Mouse (Mus musculus): ENCODE data around the gene Lactbl1.

Lactbl1 gene

GRCm38 (mm10) chr4:136636983-136637562 is 14.7 kb downstream of the Lactbl1 start:
- CTCF ChIA-PET: no interaction called here

- CTCF ChIA-PET: no interaction called here
Measured at GRCm38 (mm10) chr4:136637563-136638229, 15.3 kb downstream of the Lactbl1 start.

- CTCF ChIA-PET: no interaction called here
Measured at GRCm38 (mm10) chr4:136638230-136638750, 15.9 kb downstream of the Lactbl1 start.

DNA sequence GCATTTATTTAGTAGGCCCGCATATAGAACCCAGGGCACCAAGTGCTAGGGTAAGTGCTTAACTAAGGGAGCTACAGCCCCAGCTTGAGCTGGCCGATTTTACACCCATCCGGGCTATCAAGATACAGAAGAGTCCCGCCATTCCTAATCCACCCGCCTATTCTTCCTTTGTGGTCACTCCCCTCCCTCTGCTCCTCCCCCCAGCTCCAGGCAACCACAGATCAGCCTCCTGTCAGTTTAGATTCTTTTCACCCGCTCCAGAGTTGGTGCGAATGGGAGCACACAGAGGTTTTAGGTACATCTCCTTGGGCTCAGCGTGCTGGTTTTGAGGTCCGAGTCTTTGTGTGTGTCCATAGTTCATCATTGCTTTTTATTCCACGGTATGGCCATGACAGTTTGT is 16.5 kb downstream of the Lactbl1 start:
- CTCF ChIA-PET: no interaction called here

GRCm38 (mm10) chr4:136648922-136649479 is 26.6 kb downstream of the Lactbl1 start:
- CTCF ChIA-PET: no interaction called here

DNA sequence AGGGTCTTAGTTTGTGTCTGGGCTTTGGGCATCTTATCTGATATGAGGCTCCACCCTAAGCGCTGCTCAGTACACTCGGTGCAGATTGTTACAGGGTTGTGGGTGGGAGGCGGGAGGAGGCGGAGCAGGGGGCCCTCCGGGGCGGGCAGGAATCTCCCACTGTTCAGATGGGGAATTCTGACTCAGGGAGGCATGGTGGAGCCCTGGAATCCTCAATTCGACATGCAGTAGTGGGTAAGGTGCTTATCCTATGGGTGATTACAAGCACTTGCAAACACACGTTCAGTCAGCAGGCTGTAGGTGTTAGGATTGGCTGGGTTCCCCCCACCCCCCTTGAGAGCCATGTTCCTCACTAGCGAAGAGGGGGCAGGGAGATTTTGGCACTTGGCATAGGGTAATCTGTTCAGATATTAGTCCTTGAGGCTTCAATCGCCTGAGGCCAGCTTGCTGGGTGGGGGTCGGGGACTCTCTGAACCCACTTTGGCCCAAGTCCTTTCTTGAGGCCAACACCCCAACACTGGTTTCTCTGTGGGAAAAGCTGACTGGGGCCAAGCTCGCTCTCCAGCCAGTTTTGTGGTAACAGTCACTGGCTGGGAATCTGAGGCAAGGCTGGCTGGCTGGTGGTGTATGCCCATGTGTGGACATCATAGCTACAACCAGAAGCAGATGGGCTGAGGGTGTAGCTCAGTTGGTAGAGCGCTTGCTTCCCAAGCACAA is 27.2 kb downstream of the Lactbl1 start:
- CTCF ChIA-PET: no interaction called here

GRCm38 (mm10) chr4:136650261-136650660 is 27.8 kb downstream of the Lactbl1 start:
- CTCF ChIA-PET: no interaction called here

DNA sequence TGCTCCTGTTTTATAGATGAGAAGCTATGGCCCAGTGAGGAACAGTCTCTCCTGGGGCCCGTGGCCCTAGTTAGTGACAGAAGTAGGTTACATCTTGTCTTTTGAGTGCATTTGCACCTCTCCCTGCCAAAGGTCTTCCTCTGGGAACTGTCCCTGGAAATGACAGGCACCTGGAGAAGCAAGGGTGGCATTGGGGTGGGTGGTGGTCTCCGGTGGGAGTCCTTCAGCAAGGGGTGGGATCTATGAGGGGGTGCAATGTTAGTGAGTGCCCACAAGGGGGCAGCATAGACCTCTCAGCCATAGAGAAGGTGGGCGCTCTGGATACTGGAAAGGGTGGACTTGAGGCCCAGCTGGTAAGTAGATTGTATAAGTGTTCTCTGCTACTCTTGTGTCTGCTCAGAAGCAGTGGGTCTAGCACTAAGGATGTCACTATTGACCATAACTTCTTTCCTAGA is 29.0 kb downstream of the Lactbl1 start:
- CTCF ChIA-PET: no interaction called here

DNA sequence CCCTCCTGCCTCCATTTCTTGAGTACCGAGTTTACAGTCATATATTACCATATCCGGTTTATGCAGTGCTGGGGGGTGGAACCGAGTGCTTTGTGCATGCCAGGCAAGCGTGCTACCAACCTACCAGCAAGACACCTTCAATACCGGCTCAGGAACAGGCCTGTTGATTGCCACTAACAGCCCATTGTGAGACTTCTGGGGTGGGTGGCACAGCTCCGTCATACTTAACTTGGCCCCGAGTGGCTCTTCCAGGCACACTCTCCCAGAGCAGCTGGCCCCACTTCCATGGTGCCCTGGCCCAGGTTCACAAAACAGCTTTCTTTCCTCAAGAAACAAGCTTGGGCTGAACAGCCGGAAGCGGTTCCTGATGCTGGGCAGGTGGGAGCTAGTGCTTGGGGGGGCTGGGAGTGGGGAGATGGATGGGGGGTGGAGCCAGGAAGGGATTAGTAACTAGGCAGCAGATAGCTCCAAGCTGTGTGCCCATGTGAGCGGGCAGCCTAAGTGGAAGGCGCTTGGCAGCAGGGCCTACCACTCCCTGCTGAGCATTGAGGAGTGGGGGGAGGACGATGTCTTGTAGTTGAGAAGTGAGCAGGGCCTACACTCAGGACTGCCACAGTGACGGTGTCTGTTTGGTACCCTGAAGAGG is 29.6 kb downstream of the Lactbl1 start:
- CTCF ChIA-PET: no interaction called here

GRCm38 (mm10) chr4:136652528-136652910 is 30.1 kb downstream of the Lactbl1 start:
- CTCF ChIA-PET: no interaction called here

DNA sequence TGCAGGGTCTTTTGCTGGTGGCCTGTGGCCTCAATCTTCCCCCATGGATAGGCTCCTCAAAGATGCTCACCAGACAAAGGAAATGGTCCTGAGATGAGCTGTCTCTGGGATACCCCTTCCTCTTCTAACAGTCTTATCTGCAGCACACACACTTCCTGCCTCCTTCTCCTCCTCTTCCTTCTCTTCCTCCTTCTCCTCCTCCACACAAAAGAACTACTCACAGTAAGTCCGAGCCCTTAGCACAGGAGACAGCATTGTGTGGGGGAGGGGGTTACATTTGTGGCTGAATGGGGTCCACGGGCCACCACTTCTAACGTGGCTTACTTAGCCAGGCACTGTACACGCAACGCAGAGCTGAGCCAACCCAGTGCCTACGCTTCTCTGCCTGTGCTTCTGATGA is 30.6 kb downstream of the Lactbl1 start:
- CTCF ChIA-PET: no interaction called here

DNA sequence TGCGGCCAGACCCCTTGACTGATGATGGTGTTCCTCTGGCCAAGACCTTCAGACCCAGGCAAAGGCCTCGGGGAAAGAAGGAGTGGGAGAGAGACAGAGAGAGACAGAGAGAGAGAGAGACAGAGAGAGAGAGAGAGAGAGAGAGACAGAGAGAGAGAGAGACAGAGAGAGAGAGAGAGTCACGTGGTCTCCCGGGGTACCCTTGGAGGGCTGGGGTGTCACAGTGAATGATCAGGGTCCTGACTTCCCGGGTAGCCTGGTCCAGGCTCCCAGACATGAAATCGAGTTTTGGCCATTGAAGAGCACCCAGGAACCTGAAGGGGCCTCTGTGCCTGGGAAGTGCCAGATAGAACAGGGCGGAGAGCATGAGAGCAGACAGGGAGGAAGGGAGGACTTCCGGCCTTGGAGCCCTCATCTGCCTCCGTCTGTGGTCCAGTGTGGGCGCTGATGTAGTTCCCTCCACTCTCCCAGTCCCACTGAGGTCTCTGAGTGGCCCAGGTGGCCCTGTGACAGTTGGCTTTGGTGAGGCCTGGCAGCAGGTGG is 31.3 kb downstream of the Lactbl1 start:
- CTCF ChIA-PET: no interaction called here

- CTCF ChIA-PET: no interaction called here
Measured at GRCm38 (mm10) chr4:136657914-136658313, 35.5 kb downstream of the Lactbl1 start.

DNA sequence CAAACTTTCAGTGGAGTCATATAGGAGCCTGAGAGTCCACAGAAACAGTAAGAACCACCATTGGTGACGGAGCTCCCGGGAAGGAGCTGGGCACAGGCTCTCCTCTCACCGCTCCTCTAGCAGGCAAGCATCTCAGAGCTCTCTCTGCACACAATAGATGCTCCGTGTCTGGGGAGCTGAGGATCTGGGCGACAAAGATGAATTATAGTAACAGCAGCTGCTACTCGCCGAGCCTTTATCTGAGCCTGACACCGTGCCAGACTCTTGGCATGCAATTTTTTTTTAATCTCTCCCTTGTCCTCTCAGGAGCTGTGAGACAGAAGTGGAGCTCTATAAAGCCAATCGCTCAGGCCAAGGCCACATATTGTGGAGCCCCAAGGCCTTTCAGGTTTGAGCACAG is 42.6 kb downstream of the Lactbl1 start:
- CTCF ChIA-PET: interaction anchor here (0.9 kb wide), 1 partner anchor 22 kb away, joined by 3 read pairs; no protein-coding TSS in a partner anchor

GRCm38 (mm10) chr4:136666002-136666401 is 43.6 kb downstream of the Lactbl1 start:
- CTCF ChIA-PET: no interaction called here

DNA sequence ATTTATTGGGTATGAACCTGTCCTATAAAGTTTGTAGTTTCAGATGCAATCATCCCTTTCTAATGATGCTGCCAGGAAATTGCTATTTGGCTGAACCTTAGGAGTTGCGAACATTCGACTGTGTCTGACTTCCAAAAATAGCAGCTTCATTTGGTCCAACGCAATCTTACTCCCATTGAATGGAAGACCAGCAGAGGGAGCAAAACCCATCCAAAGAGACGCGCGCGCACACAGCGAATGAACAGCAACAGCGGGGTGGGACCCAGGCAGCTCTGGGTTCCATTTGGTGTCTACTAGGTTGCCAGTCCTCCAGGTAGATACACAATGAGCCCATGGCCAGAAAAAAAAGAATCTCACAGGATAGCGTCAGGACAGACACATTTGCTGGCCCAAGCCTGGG is 45.3 kb downstream of the Lactbl1 start:
- CTCF ChIA-PET: no interaction called here

- CTCF ChIA-PET: interaction anchor here (0.5 kb wide), 1 partner anchor 31 kb away, joined by 19 read pairs; no protein-coding TSS in a partner anchor
Measured at GRCm38 (mm10) chr4:136672335-136673090, 50.1 kb downstream of the Lactbl1 start.

GRCm38 (mm10) chr4:136675439-136675838 is 53.0 kb downstream of the Lactbl1 start:
- CTCF ChIA-PET: interaction anchor here (0.7 kb wide), 1 partner anchor 1260 kb away, joined by 5 read pairs; no protein-coding TSS in a partner anchor

- CTCF ChIA-PET: no interaction called here
Measured at GRCm38 (mm10) chr4:136678480-136678879, 56.1 kb downstream of the Lactbl1 start.

GRCm38 (mm10) chr4:136679221-136679620 is 56.8 kb downstream of the Lactbl1 start:
- CTCF ChIA-PET: no interaction called here

- CTCF ChIA-PET: no interaction called here
Measured at GRCm38 (mm10) chr4:136680641-136681040, 58.2 kb downstream of the Lactbl1 start.

Measured in spleen, embryonic (tissue).